Mouse (Mus musculus) liver, embryonic 12.5 days (tissue): Measurements from ENCODE around the gene Nt5dc2. TPM values are rescaled to one million over a fixed set of nuclear protein-coding genes. Genes with fewer than 3 reads are reported as not detected.
A peak's percentile ranks its signal among the peaks of the same experiment; 100 is the strongest.

Experiments
- ATAC-seq: fragments of 200-750 bp; cut with Nextera tagmentation; 2 replicates; pipeline ENCODE4 v1.8.0; 2017; ENCODE audit warnings: moderate number of reproducible peaks, mild to moderate bottlenecking, moderate library complexity
- H3K27ac ChIP-seq: fragments of 300-500 bp; sonication (generic); 2 replicates; pipeline ENCODE4 v1.5.1; 2016; ENCODE audit warnings: mild to moderate bottlenecking
- H3K27me3 ChIP-seq: fragments of 300-500 bp; sonication (generic); replicated peaks from 2 replicates; pipeline ENCODE4 v1.6.1; 2016; ENCODE audit warnings: mild to moderate bottlenecking, moderate library complexity
- H3K36me3 ChIP-seq: fragments of 300-500 bp; sonication (generic); 2 replicates; pipeline ENCODE4 v1.6.1; 2016; ENCODE audit warnings: mild to moderate bottlenecking, moderate library complexity
- H3K4me1 ChIP-seq: fragments of 300-500 bp; sonication (generic); 2 replicates; pipeline ENCODE4 v1.6.1; 2016
- H3K4me2 ChIP-seq: fragments of 300-500 bp; sonication (generic); 2 replicates; pipeline ENCODE4 v1.6.1; 2016; ENCODE audit warnings: mild to moderate bottlenecking, moderate library complexity
- H3K4me3 ChIP-seq: fragments of 300-500 bp; sonication (generic); 2 replicates; pipeline ENCODE4 v1.5.1; 2016; ENCODE audit warnings: mild to moderate bottlenecking, moderate library complexity
- H3K9ac ChIP-seq: fragments of 300-500 bp; sonication (generic); 2 replicates; pipeline ENCODE4 v1.6.1; 2016; ENCODE audit warnings: mild to moderate bottlenecking, moderate library complexity
- H3K9me3 ChIP-seq: fragments of 300-500 bp; sonication (generic); replicated peaks from 2 replicates; pipeline ENCODE4 v1.6.1; 2016; ENCODE audit warnings: mild to moderate bottlenecking, moderate library complexity
- WGBS: fragments of 180-500 bp; shearing (Covaris S2); methylation state at CpG from one replicate; pipeline ENCODE4 v1.1.7; 2016; ENCODE audit not compliant: insufficient replicate concordance; 5-methylcytosine and 5-hydroxymethylcytosine counted together
- polyA plus RNA-seq: library from polyadenylated mRNA; unstranded; fragments of >200 nt; fragmentation: Nextera tagmentation; extraction: Ambion mirVana; gene quantifications from 2 replicates; pipeline ENCODE4 v1.2.1, GENCODE M21; 2016

Gene Nt5dc2
- 298 and 306 TPM in 2 replicates for polyA plus RNA-seq

GRCm38 (mm10) chr14:31130236-31131220, at the start of gene Nt5dc2:
TSS of gene Nt5dc2 (plus strand) at chr14:31131053.
- ATAC-seq, result peak; percentile 69
- Histone ChIP-seq H3K4me2 (peak within 1 kb of the TSS; percentile 99), H3K27ac (peak within 1 kb of the TSS; percentile 82), H3K4me3 (peak within 1 kb of the TSS; percentile 92), H3K9me3 (no peaks in the 10 kb centered on the region), H3K27me3 (no peaks in the 10 kb centered on the region), H3K36me3 (peaks cover 41% of the 10 kb centered on the region), H3K4me1 (peaks cover 63% of the 10 kb centered on the region), H3K9ac (peak within 1 kb of the TSS; percentile 95)
- 6% methylated on average over 61 of the region's 63 CpGs for WGBS

GRCm38 (mm10) chr14:31081147-31081546, 49.7 kb upstream of the Nt5dc2 start:
- H3K27ac ChIP-seq, result peak overlapping the region; percentile 68
- 0 out of 2 replicates have a peak overlapping the region, but pooled peaks have one; percentile 29 for H3K4me2 ChIP-seq
- H3K4me1 ChIP-seq, result peaks cover 33% of the 10 kb centered on the region
- peaks cover 75% of the 10 kb centered on the region for H3K36me3 ChIP-seq
- H3K4me3 ChIP-seq, result no peak overlapping the region
- H3K27me3 ChIP-seq, result no peaks in the 10 kb centered on the region
- no peaks in the 10 kb centered on the region for H3K9me3 ChIP-seq
- no peak overlapping the region for H3K9ac ChIP-seq
- no peak for ATAC-seq

- ATAC-seq, result no peak
- Histone ChIP-seq H3K9me3 (no peaks in the 10 kb centered on the region), H3K4me1 (peaks cover 1% of the 10 kb centered on the region; the same call in 1 of the 2 replicates), H3K9ac (no peak overlapping the region), H3K27ac (no peak overlapping the region), H3K27me3 (no peaks in the 10 kb centered on the region), H3K36me3 (peaks cover 87% of the 10 kb centered on the region), H3K4me3 (no peak overlapping the region), H3K4me2 (no peak overlapping the region)
- 78% methylated on average over 6 of the region's 6 CpGs for WGBS
These were observed 43.4 kb upstream of the Nt5dc2 start for GRCm38 (mm10) chr14:31087433-31087832.

- 93% methylated on average over 2 of the region's 2 CpGs for WGBS
- H3K36me3 ChIP-seq, result peaks cover 87% of the 10 kb centered on the region
- no peak for ATAC-seq
- H3K27ac ChIP-seq, result no peak overlapping the region
- no peak overlapping the region for H3K4me3 ChIP-seq
- no peak overlapping the region for H3K9ac ChIP-seq
- H3K9me3 ChIP-seq, result no peaks in the 10 kb centered on the region
- H3K4me2 ChIP-seq, result no peak overlapping the region
- peaks cover 11% of the 10 kb centered on the region for H3K4me1 ChIP-seq
- no peaks in the 10 kb centered on the region for H3K27me3 ChIP-seq
These were observed 42.3 kb upstream of the Nt5dc2 start for GRCm38 (mm10) chr14:31088515-31088914.

GRCm38 (mm10) chr14:31089918-31090317, 40.9 kb upstream of the Nt5dc2 start:
- Histone ChIP-seq H3K27ac (no peak overlapping the region), H3K4me3 (no peak overlapping the region), H3K9ac (no peak overlapping the region), H3K4me1 (peaks cover 22% of the 10 kb centered on the region), H3K4me2 (no peak overlapping the region), H3K36me3 (peaks cover 91% of the 10 kb centered on the region), H3K9me3 (no peaks in the 10 kb centered on the region), H3K27me3 (no peaks in the 10 kb centered on the region)
- ATAC-seq, result no peak
- 91% methylated on average over 1 of the region's 1 CpGs for WGBS

- Histone ChIP-seq H3K4me3 (no peak overlapping the region), H3K27ac (no peak overlapping the region), H3K27me3 (no peaks in the 10 kb centered on the region), H3K4me2 (no peak overlapping the region), H3K36me3 (peaks cover 85% of the 10 kb centered on the region), H3K9me3 (no peaks in the 10 kb centered on the region), H3K4me1 (peaks cover 12% of the 10 kb centered on the region), H3K9ac (no peak overlapping the region)
- ATAC-seq, result no peak
- WGBS, result 90% methylated on average over 2 of the region's 2 CpGs
These were observed 25.7 kb upstream of the Nt5dc2 start for GRCm38 (mm10) chr14:31105156-31105555.

GRCm38 (mm10) chr14:31110613-31111012, 20.2 kb upstream of the Nt5dc2 start:
- Histone ChIP-seq H3K9me3 (no peaks in the 10 kb centered on the region), H3K36me3 (peaks cover 94% of the 10 kb centered on the region), H3K27me3 (no peaks in the 10 kb centered on the region), H3K9ac (no peak overlapping the region), H3K4me1 (peaks cover 38% of the 10 kb centered on the region), H3K4me2 (peak overlapping the region; percentile 27; the same call in 1 of the 2 replicates), H3K4me3 (no peak overlapping the region), H3K27ac (peak overlapping the region; percentile 71)
- 24% methylated on average over 3 of the region's 3 CpGs for WGBS
- peak; percentile 95 for ATAC-seq

- Histone ChIP-seq H3K9me3 (no peaks in the 10 kb centered on the region), H3K4me3 (no peak overlapping the region), H3K36me3 (peaks cover 94% of the 10 kb centered on the region), H3K9ac (no peak overlapping the region), H3K4me1 (peaks cover 38% of the 10 kb centered on the region), H3K27ac (no peak overlapping the region), H3K27me3 (no peaks in the 10 kb centered on the region), H3K4me2 (no peak overlapping the region)
- WGBS, result 81% methylated on average over 5 of the region's 5 CpGs
- no peak for ATAC-seq
These were observed 18.7 kb upstream of the Nt5dc2 start for GRCm38 (mm10) chr14:31112187-31112586.

- Histone ChIP-seq H3K27ac (no peak overlapping the region), H3K9ac (no peak overlapping the region), H3K4me1 (peaks cover 38% of the 10 kb centered on the region), H3K27me3 (no peaks in the 10 kb centered on the region), H3K36me3 (peaks cover 92% of the 10 kb centered on the region), H3K9me3 (no peaks in the 10 kb centered on the region), H3K4me2 (no peak overlapping the region), H3K4me3 (no peak overlapping the region)
- 0 out of 2 replicates have a peak, but pooled peaks have one; percentile 32 for ATAC-seq
- 48% methylated on average over 3 of the region's 3 CpGs for WGBS
These were observed 16.8 kb upstream of the Nt5dc2 start for GRCm38 (mm10) chr14:31114011-31114410.

- H3K9ac ChIP-seq, result no peak overlapping the region
- H3K4me3 ChIP-seq, result no peak overlapping the region
- no peak overlapping the region for H3K27ac ChIP-seq
- 41% methylated on average over 2 of the region's 2 CpGs for WGBS
- peaks cover 26% of the 10 kb centered on the region for H3K4me1 ChIP-seq
- H3K4me2 ChIP-seq, result no peak overlapping the region
- H3K27me3 ChIP-seq, result no peaks in the 10 kb centered on the region
- H3K36me3 ChIP-seq, result peaks cover 88% of the 10 kb centered on the region
- no peak for ATAC-seq
- no peaks in the 10 kb centered on the region for H3K9me3 ChIP-seq
These were observed 15.3 kb upstream of the Nt5dc2 start for GRCm38 (mm10) chr14:31115522-31115921.

- Histone ChIP-seq H3K27me3 (no peaks in the 10 kb centered on the region), H3K9ac (peak overlapping the region; percentile 17; the same call in 1 of the 2 replicates), H3K4me3 (no peak overlapping the region), H3K4me2 (peak overlapping the region; percentile 99), H3K4me1 (peaks cover 47% of the 10 kb centered on the region), H3K27ac (peak overlapping the region; percentile 74), H3K36me3 (peaks cover 63% of the 10 kb centered on the region), H3K9me3 (no peaks in the 10 kb centered on the region)
- ATAC-seq, result no peak
- WGBS, result 59% methylated on average over 9 of the region's 9 CpGs
These were observed 5.5 kb upstream of the Nt5dc2 start for GRCm38 (mm10) chr14:31125106-31126075.
